Mouse (Mus musculus) fat pad, adult 2 months (tissue): ENCODE results near the gene Pla2g2d.

Source experiments
- DNase-seq: peaks from one replicate; pipeline ENCODE4 v3.0.0-alpha.2; 2011; ENCODE audit warnings: low read depth, low spot score; ENCODE audit errors: extremely low read depth

The Pla2g2d gene

DNA sequence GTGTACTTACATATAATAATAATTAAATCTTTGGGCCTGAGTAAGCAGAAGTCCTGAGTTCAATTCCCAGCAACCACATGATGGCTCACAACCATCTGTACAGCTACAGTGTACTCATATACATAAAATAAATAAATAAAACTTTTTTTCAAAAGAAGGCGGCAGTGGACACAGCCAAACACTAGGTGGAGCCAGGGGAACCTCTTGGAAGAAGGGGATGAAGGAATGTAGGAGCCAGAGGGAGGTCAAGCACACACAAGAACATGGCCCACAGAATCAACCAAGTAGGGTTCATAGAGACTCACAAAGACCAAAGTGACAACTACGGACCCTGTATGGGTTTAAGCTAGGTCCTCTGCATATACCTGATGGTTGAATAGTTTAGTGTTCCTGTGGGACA is 49.1 kb downstream of the Pla2g2d start:
- DNase-seq = no peak

DNA sequence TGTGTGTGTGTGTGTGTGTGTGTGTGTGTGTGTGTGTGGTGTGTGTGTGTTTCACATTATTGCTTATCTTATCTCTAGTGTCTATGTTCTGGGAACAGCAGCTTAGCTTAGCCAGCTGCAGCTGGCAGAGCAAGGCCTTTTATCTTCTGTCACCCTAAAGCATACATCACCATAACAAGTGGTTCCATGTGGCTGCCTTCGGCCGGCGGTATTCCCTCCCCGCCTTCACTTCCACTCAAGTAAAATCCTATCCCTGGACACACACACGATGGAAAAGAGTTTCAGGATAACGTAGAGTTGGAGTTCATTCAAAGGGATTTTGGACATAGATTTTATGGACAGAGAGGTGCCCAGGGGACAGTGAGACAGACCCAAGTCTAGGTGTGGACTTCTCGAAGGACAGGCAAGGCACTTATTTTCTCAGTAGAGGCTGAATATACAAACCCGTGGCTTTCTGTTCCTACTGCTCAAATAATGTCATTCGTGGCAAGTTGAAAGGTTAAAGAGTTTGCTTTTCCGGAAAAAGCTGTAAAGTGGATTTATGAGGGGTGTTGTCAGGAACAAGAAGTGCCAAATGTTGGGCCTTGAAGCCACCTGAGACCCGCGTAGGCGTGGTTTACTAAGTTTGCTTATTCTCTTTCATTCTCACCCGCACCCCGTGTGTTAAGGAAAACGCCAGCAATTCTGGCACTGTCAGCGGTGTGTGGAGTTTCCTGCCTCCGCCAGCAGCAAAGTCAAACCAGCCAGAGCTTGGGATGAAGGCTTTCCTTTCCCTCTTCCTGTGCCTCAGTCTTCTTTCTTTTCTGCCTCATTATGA is 50.4 kb downstream of the Pla2g2d start:
- no peak for DNase-seq

DNA sequence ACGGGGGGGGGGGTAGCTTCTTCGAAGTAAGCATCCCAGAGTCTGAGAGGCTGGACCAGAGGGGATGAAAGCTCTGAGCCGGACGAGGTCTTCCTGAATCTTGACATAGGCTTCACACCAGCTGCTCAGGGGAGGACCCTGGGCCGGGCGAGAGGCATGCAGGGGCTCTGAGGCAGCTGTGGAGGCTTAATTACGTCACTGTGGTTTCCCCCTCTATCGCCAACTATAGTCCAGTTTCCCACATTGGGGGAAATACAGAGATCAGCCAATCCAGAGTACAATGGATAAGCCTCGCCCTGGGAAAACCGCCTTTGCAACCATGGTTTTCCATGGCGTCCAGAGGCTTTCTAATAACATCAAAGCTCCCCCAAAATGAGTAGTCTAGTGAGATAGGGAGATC is 51.6 kb downstream of the Pla2g2d start:
- DNase-seq = no peak
